Mouse (Mus musculus): Measurements from ENCODE around the gene Srebf1. TPM values are rescaled to one million over a fixed set of nuclear protein-coding genes. Genes with fewer than 3 reads are reported as not detected.

The Srebf1 gene
- polyA plus RNA-seq, 1 experiment from 2014 or later = 76.7 TPM

DNA sequence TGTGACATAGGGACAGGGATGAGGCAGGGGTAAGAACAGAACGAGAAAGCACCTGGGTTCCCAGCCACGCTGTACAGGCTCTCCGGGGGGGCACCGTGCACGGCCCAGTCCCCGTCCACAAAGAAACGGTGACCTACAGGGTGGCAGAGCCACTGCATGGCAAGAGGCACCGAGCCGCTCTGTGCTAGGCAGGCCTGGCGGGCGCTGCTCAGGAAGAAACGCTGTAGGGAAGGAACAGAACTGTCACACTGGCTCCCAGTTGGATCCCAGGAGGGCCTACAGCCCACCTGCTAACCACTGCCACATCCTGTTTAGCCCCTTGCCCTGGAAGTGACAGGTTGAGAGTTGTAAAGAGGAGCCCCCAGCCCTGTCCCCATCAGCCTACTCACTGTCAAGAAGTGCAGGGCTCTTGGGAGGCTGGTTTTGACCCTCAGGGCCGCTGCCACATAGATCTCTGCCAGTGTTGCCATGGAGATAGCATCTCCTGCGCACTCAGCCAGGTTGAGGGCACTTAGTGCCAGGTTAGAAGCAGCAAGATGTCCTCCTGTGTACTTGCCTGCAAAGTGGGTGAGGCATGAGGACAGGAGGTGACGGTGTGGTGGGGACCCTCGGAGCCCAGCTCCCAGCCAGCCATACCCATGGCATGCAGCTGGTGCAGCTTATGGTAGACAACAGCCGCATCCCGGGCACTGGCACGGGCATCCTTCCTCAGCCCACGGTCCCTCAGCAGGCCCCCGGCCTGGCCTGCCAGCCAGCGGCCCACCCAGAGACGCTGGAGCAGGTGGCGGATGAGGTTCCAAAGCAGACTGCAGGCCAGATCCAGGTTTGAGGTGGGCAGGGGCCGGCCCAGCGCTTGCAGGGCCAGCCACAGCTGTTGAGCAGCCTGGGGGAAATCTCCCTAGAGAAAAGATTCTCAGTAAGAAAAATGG is 19.4 kb downstream of the Srebf1 start:
- Histone ChIP-seq H3K4me2 (replicated peaks) (no peak overlapping the region), H3K9me3 (replicated peaks) (no peaks in the 10 kb centered on the region), H3K4me1 (peaks cover 23% of the 10 kb centered on the region), H3K4me3 (replicated peaks) (no peak overlapping the region), H3K36me3 (peaks cover 88% of the 10 kb centered on the region), H3K27ac (replicated peaks) (no peak overlapping the region), H3K27me3 (no peaks in the 10 kb centered on the region), H3K9ac (no peak overlapping the region)
- 89% methylated on average over 26 of the region's 26 CpGs for WGBS
- no peak for ATAC-seq (ENCODE audit: insufficient number of reproducible peaks, low FRiP score, low TSS enrichment, low read depth)

DNA sequence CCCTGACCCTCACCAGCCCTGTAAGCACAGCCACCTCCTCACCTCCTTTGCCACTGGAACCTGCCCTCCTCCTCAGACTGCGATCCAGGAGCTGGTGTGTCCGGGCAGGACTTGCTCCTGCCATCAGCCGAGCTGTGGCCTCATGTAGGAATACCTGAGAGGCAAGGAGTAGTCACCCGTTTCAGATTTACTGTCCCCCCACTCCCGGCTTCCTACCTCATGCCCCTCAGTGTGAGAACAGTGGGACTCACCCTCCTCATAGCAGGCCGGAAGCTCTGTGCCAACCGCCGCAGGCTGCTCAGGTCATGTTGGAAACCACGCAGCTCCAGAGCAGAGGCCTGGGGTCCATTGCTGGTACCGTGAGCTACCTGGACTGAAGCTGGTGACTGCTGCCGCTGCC is 22.0 kb downstream of the Srebf1 start:
- H3K9ac ChIP-seq = no peak overlapping the region
- ATAC-seq (ENCODE audit: insufficient number of reproducible peaks, low FRiP score, low TSS enrichment, low read depth) = no peak

DNA sequence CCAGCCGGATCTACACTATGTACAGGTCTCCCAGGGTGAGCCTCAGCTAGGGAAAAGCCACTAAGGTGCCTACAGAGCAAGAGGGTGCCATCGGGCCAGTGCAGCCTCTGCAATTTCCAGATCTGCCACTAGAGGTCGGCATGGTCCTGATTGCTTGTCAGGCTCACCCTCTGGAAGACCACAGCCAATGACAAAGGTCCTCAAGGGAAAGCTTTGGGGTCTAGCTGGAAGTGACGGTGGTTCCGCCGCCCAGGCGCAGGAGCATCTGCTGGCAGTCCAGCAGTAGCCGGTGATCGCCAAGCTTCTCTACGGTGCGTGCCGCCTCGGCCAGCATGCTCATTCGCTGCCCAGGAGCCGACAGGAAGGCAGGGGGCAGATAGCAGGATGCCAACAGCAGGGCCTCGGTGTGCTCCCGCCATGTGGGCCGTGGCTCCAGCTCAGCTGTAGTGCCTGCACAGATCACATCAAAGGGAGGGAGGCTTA is 22.6 kb downstream of the Srebf1 start:
- peaks cover 86% of the 10 kb centered on the region for H3K36me3 ChIP-seq

More for the DNA sequence above, 22.0 kb downstream of the Srebf1 start:
- Histone ChIP-seq H3K27ac (replicated peaks) (no peak overlapping the region), H3K36me3 (peaks cover 87% of the 10 kb centered on the region), H3K4me2 (replicated peaks) (no peak overlapping the region), H3K27me3 (no peaks in the 10 kb centered on the region), H3K9me3 (replicated peaks) (no peaks in the 10 kb centered on the region), H3K4me1 (peaks cover 6% of the 10 kb centered on the region; the same call in 1 of the 2 replicates), H3K4me3 (replicated peaks) (no peak overlapping the region)
- WGBS = 87% methylated on average over 11 of the region's 11 CpGs

DNA sequence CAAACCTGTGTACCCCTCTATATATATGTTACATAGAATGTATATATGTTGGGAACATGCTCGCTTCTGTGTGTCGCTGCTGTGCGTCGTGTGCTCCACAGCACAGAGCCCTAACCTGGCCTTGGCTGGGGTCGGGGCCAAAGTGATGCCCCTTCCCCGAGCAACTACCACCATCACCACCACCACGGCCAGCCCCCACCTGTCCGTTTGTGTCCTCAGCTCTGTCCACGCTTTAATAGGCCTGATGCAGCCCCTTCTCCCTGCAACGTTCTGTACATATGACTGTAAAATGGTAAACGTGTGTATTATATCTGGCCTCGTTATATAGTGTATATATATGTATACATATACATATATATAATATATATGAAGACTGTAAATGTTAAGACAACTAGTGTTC is 23.7 kb downstream of the Srebf1 start:
- WGBS = 83% methylated on average over 12 of the region's 12 CpGs
- no peak overlapping the region for H3K4me3 ChIP-seq (replicated peaks)
- H3K4me2 ChIP-seq (replicated peaks) = no peak overlapping the region
- no peaks in the 10 kb centered on the region; the same call in none of the 2 replicates for H3K9me3 ChIP-seq (replicated peaks)
- H3K4me1 ChIP-seq = peaks cover 6% of the 10 kb centered on the region; the same call in 1 of the 2 replicates
- H3K27me3 ChIP-seq = no peaks in the 10 kb centered on the region
- H3K36me3 ChIP-seq = peaks cover 87% of the 10 kb centered on the region
- no peak for ATAC-seq (ENCODE audit: insufficient number of reproducible peaks, low FRiP score, low TSS enrichment, low read depth)
- H3K9ac ChIP-seq = no peak overlapping the region
- no peak overlapping the region for H3K27ac ChIP-seq (replicated peaks)

More for the DNA sequence above, 22.6 kb downstream of the Srebf1 start:
- ATAC-seq (ENCODE audit: insufficient number of reproducible peaks, low FRiP score, low TSS enrichment, low read depth) = peak; percentile 52; the same call in 1 of the 2 replicates
- peak overlapping the region; percentile 18 for H3K27ac ChIP-seq (replicated peaks)
- 21% methylated on average over 18 of the region's 18 CpGs for WGBS
- no peaks in the 10 kb centered on the region for H3K27me3 ChIP-seq
- H3K9ac ChIP-seq = no peak overlapping the region
- H3K9me3 ChIP-seq (replicated peaks) = no peaks in the 10 kb centered on the region; the same call in 1 of the 2 replicates
- H3K4me3 ChIP-seq (replicated peaks) = no peak overlapping the region
- H3K4me2 ChIP-seq (replicated peaks) = no peak overlapping the region
- peaks cover 6% of the 10 kb centered on the region; the same call in 1 of the 2 replicates for H3K4me1 ChIP-seq

DNA sequence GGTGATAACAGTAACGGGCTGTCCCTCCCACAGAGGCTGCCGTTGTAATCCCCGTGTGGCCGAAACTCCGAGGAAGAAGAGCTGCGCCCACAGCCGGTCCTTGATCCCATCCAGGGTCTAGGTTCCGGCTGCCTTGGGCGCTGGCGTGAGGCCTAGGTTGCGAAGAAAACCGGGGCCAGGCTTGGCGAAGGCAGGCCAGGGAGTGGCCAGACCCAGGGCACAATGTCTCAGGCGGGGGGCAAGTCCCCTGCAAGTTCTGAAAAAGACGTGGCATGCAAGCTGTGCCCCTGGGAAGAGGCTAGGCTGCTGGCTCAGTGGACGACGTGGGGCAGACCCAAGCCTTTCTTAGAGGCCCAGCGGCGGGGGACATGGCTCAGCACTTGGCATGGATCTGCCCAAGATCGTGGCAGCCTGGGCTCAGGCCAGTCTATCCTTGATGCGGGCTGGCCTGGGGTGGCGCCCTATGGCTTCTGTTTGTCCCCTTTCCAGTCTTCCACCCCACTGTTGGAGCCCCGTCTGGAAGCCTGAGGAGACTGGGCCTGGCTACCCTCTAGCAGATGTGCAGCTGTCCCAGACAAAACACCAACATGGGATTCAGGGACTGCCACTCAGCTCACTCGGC is 24.3 kb downstream of the Srebf1 start:
- no peak overlapping the region for H3K4me3 ChIP-seq (replicated peaks)
- no peak for ATAC-seq (ENCODE audit: insufficient number of reproducible peaks, low FRiP score, low TSS enrichment, low read depth)
- no peak overlapping the region for H3K9ac ChIP-seq
- H3K27me3 ChIP-seq = no peaks in the 10 kb centered on the region
- no peak overlapping the region for H3K27ac ChIP-seq (replicated peaks)
- no peak overlapping the region for H3K4me2 ChIP-seq (replicated peaks)
- no peaks in the 10 kb centered on the region; the same call in none of the 2 replicates for H3K9me3 ChIP-seq (replicated peaks)
- H3K36me3 ChIP-seq = peaks cover 87% of the 10 kb centered on the region
- WGBS = 79% methylated on average over 24 of the region's 24 CpGs
- peaks cover 6% of the 10 kb centered on the region; the same call in 1 of the 2 replicates for H3K4me1 ChIP-seq

DNA sequence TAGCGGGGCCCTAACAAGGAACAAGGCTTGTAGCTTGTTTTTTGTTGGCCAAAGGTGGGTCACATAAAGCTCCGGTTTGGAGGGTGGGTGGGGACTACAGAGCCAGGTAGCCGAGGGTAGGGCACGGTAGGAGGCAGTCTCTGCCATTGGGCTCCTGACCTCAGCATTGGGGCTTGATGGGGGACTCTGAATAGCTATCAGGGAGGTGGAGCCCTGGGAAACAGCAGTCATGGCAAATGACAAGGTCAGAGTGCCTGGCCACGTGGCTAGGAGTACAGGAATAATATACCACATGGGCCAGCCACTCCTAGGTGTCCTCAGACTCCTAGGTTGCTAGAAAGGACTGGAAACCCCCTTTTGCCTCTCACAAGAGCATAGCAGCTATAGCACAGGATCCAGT is 26.0 kb downstream of the Srebf1 start:
- Histone ChIP-seq H3K4me2 (replicated peaks) (no peak overlapping the region), H3K36me3 (peaks cover 82% of the 10 kb centered on the region), H3K4me1 (peaks cover 6% of the 10 kb centered on the region; the same call in 1 of the 2 replicates), H3K4me3 (replicated peaks) (no peak overlapping the region), H3K9me3 (replicated peaks) (no peaks in the 10 kb centered on the region; the same call in none of the 2 replicates), H3K9ac (no peak overlapping the region), H3K27ac (replicated peaks) (no peak overlapping the region), H3K27me3 (no peaks in the 10 kb centered on the region)
- WGBS = 81% methylated on average over 5 of the region's 5 CpGs
- no peak for ATAC-seq (ENCODE audit: insufficient number of reproducible peaks, low FRiP score, low TSS enrichment, low read depth)

DNA sequence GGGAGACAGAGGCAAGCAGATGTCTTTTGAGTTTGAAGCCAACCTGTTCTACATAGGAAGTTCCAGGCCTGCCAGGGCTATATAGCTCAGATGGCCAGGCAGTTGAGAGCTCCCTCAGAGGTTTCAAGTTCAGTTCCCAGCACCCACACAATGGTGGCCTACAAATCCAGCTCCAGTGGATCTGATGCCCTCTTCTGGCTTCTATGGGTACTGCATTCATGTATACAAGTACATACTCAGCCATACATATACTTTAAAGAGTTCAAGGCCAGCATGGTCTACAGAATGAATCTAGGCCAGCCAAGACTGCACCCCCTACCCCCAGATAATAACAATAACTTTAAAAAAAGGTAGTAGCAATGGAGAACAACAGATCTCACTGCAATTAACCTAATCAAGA is 27.3 kb downstream of the Srebf1 start:
- Histone ChIP-seq H3K27ac (replicated peaks) (no peak overlapping the region), H3K4me2 (replicated peaks) (no peak overlapping the region), H3K4me1 (peaks cover 7% of the 10 kb centered on the region; the same call in 1 of the 2 replicates), H3K9ac (no peak overlapping the region), H3K9me3 (replicated peaks) (no peaks in the 10 kb centered on the region; the same call in none of the 2 replicates), H3K27me3 (no peaks in the 10 kb centered on the region), H3K36me3 (peaks cover 82% of the 10 kb centered on the region), H3K4me3 (replicated peaks) (no peak overlapping the region)
- ATAC-seq (ENCODE audit: insufficient number of reproducible peaks, low FRiP score, low TSS enrichment, low read depth) = no peak

DNA sequence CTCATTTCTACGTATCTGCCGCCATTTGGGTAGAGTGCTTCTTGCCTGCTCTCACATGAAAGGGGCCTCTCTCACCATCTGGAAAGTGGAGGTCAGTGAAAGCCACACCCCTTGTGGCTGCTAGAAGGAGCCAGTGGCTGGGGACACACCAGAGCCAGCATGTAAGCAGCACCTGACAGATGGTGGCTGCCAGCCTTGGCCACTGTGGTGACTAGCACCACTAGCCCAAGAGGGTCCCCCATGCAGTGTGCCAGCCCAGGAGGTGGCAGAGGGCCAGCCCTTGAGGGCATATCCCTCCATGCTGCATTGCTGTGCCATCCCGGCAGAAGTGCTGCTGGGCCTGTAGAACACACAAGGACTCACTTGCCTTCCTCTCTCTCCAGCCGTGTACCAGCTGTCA is 28.8 kb downstream of the Srebf1 start:
- Histone ChIP-seq H3K27me3 (no peaks in the 10 kb centered on the region), H3K4me2 (replicated peaks) (no peak overlapping the region), H3K9ac (no peak overlapping the region), H3K36me3 (peaks cover 88% of the 10 kb centered on the region), H3K4me1 (0 out of 2 replicates have a peak, but pooled peaks cover 7% of the 10 kb centered on the region), H3K27ac (replicated peaks) (no peak overlapping the region), H3K4me3 (replicated peaks) (no peak overlapping the region), H3K9me3 (replicated peaks) (no peaks in the 10 kb centered on the region; the same call in none of the 2 replicates)
- WGBS = 75% methylated on average over 4 of the region's 4 CpGs
- ATAC-seq (ENCODE audit: insufficient number of reproducible peaks, low FRiP score, low TSS enrichment, low read depth) = no peak; the same call in 1 of the 2 replicates

DNA sequence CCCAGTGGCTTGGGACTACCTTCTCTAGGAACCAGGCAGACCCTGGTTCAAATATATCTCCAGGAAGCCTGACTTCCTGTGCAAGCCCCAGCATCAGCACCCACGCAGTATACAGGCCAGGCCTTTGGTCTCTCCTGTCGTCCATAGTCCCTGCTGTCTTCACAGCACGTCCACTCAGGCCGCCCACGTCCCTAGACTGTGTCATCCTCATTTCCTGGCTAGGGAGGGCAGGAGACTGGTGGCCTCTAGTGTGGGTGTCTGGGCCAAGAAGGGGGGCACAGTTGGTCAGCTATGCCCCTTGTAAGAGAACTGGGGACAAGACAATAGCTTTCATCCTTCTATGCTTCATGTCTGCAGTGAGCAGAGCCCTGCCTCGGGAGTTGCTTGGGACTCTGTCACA is 29.8 kb downstream of the Srebf1 start:
- WGBS = 80% methylated on average over 6 of the region's 6 CpGs
- Histone ChIP-seq H3K27me3 (no peaks in the 10 kb centered on the region), H3K9ac (no peak overlapping the region), H3K4me3 (replicated peaks) (no peak overlapping the region), H3K27ac (replicated peaks) (no peak overlapping the region), H3K4me2 (replicated peaks) (no peak overlapping the region), H3K9me3 (replicated peaks) (no peaks in the 10 kb centered on the region; the same call in none of the 2 replicates), H3K36me3 (peaks cover 88% of the 10 kb centered on the region), H3K4me1 (0 out of 2 replicates have a peak, but pooled peaks cover 7% of the 10 kb centered on the region)
- no peak for ATAC-seq (ENCODE audit: insufficient number of reproducible peaks, low FRiP score, low TSS enrichment, low read depth)

DNA sequence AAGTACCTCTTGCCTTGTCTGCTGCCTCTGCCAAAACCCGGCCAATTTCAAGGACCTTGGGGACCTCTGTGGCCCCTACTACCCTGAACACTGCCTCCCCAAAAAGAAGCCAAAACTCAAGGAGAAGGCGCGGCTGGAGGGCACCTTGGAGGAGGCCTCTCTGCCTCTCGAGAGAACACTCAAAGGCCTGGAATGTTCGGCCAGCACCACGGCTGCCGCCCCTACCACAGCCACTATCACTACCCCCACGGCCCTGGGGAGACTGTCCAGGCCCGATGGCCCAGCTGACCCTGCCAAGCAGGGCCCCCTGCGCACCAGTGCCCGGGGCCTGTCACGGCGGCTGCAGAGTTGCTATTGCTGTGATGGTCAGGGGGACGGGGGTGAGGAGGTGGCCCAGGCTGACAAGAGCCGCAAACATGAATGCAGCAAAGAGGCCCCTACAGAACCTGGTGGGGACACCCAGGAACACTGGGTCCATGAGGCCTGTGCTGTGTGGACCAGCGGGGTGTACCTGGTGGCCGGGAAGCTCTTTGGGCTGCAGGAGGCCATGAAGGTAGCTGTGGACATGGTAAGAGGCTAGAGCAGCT is 32.2 kb downstream of the Srebf1 start:
- ATAC-seq (ENCODE audit: insufficient number of reproducible peaks, low FRiP score, low TSS enrichment, low read depth) = no peak

More for the DNA sequence above, 32.2 kb downstream of the Srebf1 start:
- Histone ChIP-seq H3K9me3 (replicated peaks) (no peaks in the 10 kb centered on the region; the same call in none of the 2 replicates), H3K9ac (no peak overlapping the region), H3K4me1 (peaks cover 15% of the 10 kb centered on the region), H3K4me3 (replicated peaks) (no peak overlapping the region), H3K27me3 (no peaks in the 10 kb centered on the region), H3K36me3 (peaks cover 86% of the 10 kb centered on the region), H3K27ac (replicated peaks) (no peak overlapping the region), H3K4me2 (replicated peaks) (no peak overlapping the region)
- 89% methylated on average over 17 of the region's 17 CpGs for WGBS

All from embryonic facial prominence, embryonic 15.5 days (tissue).